Comparison of ENCODE assay signal across 1 mouse cellular context in the genomic region with DNA sequence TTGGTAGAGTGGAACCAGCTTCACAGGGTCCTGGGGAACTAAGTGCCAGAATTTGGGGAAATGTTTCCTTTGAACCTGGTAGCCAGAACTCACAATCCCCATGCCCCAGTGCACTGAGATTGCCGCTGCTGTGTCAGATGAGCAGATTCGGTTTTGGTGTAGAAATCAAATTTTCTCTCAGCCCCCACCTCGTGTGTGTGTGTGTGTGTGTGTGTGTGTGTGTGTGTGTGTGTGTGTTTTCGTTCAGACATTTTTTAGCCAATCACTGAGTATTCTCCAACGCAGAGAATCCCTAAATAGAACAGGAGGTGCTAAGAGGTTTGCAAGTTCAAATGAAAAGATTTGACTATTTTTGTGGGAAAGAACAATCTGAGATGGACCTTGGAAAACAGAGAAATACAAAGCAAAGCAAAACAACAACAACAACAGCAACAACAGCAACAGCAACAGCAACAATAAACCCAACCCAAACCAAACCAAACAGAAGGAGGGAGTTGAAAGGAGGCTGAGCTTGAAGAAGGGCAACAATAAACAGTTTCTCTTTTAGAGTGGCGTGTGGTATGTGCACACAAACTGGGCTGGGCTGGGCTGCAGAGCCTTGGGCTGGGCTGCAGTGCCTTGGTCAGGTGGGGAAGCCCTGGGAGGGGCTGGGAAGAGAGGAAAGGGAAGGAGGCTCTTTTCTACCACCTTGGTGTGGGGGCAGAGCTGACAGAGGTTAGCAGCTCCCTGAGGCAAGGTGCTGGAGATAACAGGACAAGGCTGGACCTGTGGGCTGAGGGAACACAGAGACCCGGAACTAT.
TF ChIP-seq lines count a peak whose summit lies in the region.

No protein-coding gene starts in this region.

TF ChIP-seq in CH12.LX, 34 proteins besides CTCF, POLR2A, EP300 and RAD21 (continued from another document):
- peak; percentile 31; the same call in 1 of the 2 replicates for TF ChIP-seq IRF4 (IDR thresholded peaks at IDR 0.05; ENCODE audit: low read depth, low read length)
- 0 out of 2 replicates have a peak, but pooled peaks have one; percentile 17 for TF ChIP-seq BHLHE40 (IDR thresholded peaks at IDR 0.05; ENCODE audit: low read depth, low read length)
- TF ChIP-seq CHD1 (IDR thresholded peaks at IDR 0.05; ENCODE audit: low read depth, low read length) = peak; percentile 66; the same call in 1 of the 2 replicates
